Mouse (Mus musculus) liver, embryonic 16.5 days (tissue): ENCODE measurements around the gene H2-M10.4. TPM values are rescaled to one million over a fixed set of nuclear protein-coding genes. Genes with fewer than 3 reads are reported as not detected.
"Not testable (repeated sequence)": the region's sequence is repeated elsewhere in the genome, so short reads cannot be mapped to it uniquely, and the experiment has no call there.

Experiments
- ATAC-seq: fragments of 200-750 bp; cut with Nextera tagmentation; 2 replicates; pipeline ENCODE4 v1.8.0; 2017; ENCODE audit warnings: low read depth, mild to moderate bottlenecking, moderate number of reproducible peaks, moderate library complexity
- H3K27ac ChIP-seq: fragments of 300-500 bp; sonication (generic); 2 replicates; pipeline ENCODE4 v1.5.1; 2014; ENCODE audit warnings: mild to moderate bottlenecking, low read length
- H3K27me3 ChIP-seq: fragments of 300-500 bp; sonication (generic); 2 replicates; pipeline ENCODE4 v1.6.1; 2014; ENCODE audit warnings: low read depth, low read length, mixed read lengths; ENCODE audit not compliant: control insufficient read depth, insufficient read depth
- H3K36me3 ChIP-seq: fragments of 300-500 bp; sonication (generic); 2 replicates; pipeline ENCODE4 v1.6.1; 2014; ENCODE audit warnings: mild to moderate bottlenecking; ENCODE audit not compliant: control insufficient read depth, insufficient read depth
- H3K4me1 ChIP-seq: fragments of 300-500 bp; sonication (generic); 2 replicates; pipeline ENCODE4 v1.6.1; 2014; ENCODE audit warnings: low read depth, low read length, mixed read lengths; ENCODE audit not compliant: control insufficient read depth
- H3K4me2 ChIP-seq: fragments of 300-500 bp; sonication (generic); 2 replicates; pipeline ENCODE4 v1.6.1; 2014; ENCODE audit warnings: low read depth, low read length, mixed read lengths
- H3K4me3 ChIP-seq: fragments of 300-500 bp; sonication (generic); 2 replicates; pipeline ENCODE4 v1.5.1; 2014; ENCODE audit warnings: low read depth, mild to moderate bottlenecking, low read length
- H3K9ac ChIP-seq: fragments of 300-500 bp; sonication (generic); 2 replicates; pipeline ENCODE4 v1.6.1; 2014; ENCODE audit warnings: low read depth, low read length
- H3K9me3 ChIP-seq: fragments of 300-500 bp; sonication (generic); replicated peaks from 2 replicates; pipeline ENCODE4 v1.6.1; 2016; ENCODE audit warnings: low read length; ENCODE audit not compliant: control insufficient read depth
- WGBS: fragments of 180-500 bp; shearing (Covaris S2); extraction: QIAGEN DNeasy Blood & Tissue Kit; methylation state at CpG from one replicate; pipeline ENCODE4 v1.1.7; 2014; ENCODE audit not compliant: insufficient replicate concordance; 5-methylcytosine and 5-hydroxymethylcytosine counted together
- polyA plus RNA-seq: library from polyadenylated mRNA; unstranded; fragments of >200 nt; fragmentation: Nextera tagmentation; extraction: Ambion mirVana; gene quantifications from 2 replicates; pipeline ENCODE4 v1.2.1, GENCODE M21; 2015

Gene H2-M10.4
- not detected in 2 replicates for polyA plus RNA-seq

GRCm38 (mm10) chr17:36462234-36462633 is at the start of gene H2-M10.4:
H2-M10.4 (minus strand) TSS chr17:36462334.
- WGBS, result 67% methylated on average over 7 of the region's 7 CpGs
- Histone ChIP-seq H3K4me2 (no peak within 1 kb of the TSS), H3K9ac (no peak within 1 kb of the TSS), H3K27me3 (no peaks in the 10 kb centered on the region), H3K9me3 (no peaks in the 10 kb centered on the region), H3K4me1 (no peaks in the 10 kb centered on the region), H3K4me3 (no peak within 1 kb of the TSS), H3K27ac (no peak within 1 kb of the TSS), H3K36me3 (no peaks in the 10 kb centered on the region)
- ATAC-seq, result no peak

GRCm38 (mm10) chr17:36503910-36504309 is 41.8 kb upstream of the H2-M10.4 start:
- Histone ChIP-seq H3K27me3 (no peaks in the 10 kb centered on the region), H3K4me3 (no peak overlapping the region), H3K4me1 (no peaks in the 10 kb centered on the region), H3K27ac (no peak overlapping the region), H3K9ac (no peak overlapping the region), H3K4me2 (no peak overlapping the region), H3K36me3 (no peaks in the 10 kb centered on the region), H3K9me3 (no peaks in the 10 kb centered on the region)
- no peak for ATAC-seq

- no peak overlapping the region for H3K4me3 ChIP-seq
- no peaks in the 10 kb centered on the region for H3K27me3 ChIP-seq
- H3K4me2 ChIP-seq, result no peak overlapping the region
- H3K27ac ChIP-seq, result no peak overlapping the region
- no peak overlapping the region for H3K9ac ChIP-seq
- H3K4me1 ChIP-seq, result no peaks in the 10 kb centered on the region
- no peaks in the 10 kb centered on the region for H3K36me3 ChIP-seq
- 11% methylated on average over 1 of the region's 1 CpGs for WGBS
- H3K9me3 ChIP-seq, result no peaks in the 10 kb centered on the region
- ATAC-seq, result no peak
Observed at GRCm38 (mm10) chr17:36500435-36500834, 38.3 kb upstream of the H2-M10.4 start.

- not testable (repeated sequence) for H3K9ac ChIP-seq, H3K9me3 ChIP-seq, H3K36me3 ChIP-seq, H3K27ac ChIP-seq, H3K4me1 ChIP-seq, ATAC-seq, H3K4me2 ChIP-seq, H3K27me3 ChIP-seq, H3K4me3 ChIP-seq
- 85% methylated on average over 16 of the region's 16 CpGs for WGBS
Observed at GRCm38 (mm10) chr17:36488181-36488580, 26.0 kb upstream of the H2-M10.4 start.

GRCm38 (mm10) chr17:36486687-36487230 is 24.6 kb upstream of the H2-M10.4 start:
- H3K27ac ChIP-seq, result no peak overlapping the region
- H3K9me3 ChIP-seq, result no peaks in the 10 kb centered on the region
- WGBS, result 42% methylated on average over 1 of the region's 1 CpGs
- no peak; the same call in 1 of the 2 replicates for ATAC-seq
- H3K36me3 ChIP-seq, result no peaks in the 10 kb centered on the region
- no peaks in the 10 kb centered on the region for H3K27me3 ChIP-seq
- no peak overlapping the region for H3K9ac ChIP-seq
- H3K4me3 ChIP-seq, result no peak overlapping the region
- no peaks in the 10 kb centered on the region for H3K4me1 ChIP-seq
- no peak overlapping the region for H3K4me2 ChIP-seq

GRCm38 (mm10) chr17:36483865-36484264 is 21.7 kb upstream of the H2-M10.4 start:
- no peaks in the 10 kb centered on the region for H3K27me3 ChIP-seq
- no peaks in the 10 kb centered on the region for H3K36me3 ChIP-seq
- H3K4me2 ChIP-seq, result no peak overlapping the region
- H3K4me1 ChIP-seq, result no peaks in the 10 kb centered on the region
- H3K9me3 ChIP-seq, result no peaks in the 10 kb centered on the region
- H3K4me3 ChIP-seq, result no peak overlapping the region
- no peak overlapping the region for H3K9ac ChIP-seq
- WGBS, result 51% methylated on average over 3 of the region's 3 CpGs
- ATAC-seq, result no peak
- no peak overlapping the region for H3K27ac ChIP-seq

- H3K9ac ChIP-seq, result no peak overlapping the region
- H3K27me3 ChIP-seq, result no peaks in the 10 kb centered on the region
- no peak overlapping the region for H3K4me3 ChIP-seq
- peak; percentile 39; the same call in 1 of the 2 replicates for ATAC-seq
- WGBS, result 37% methylated on average over 4 of the region's 4 CpGs
- H3K4me1 ChIP-seq, result no peaks in the 10 kb centered on the region
- H3K27ac ChIP-seq, result no peak overlapping the region
- no peak overlapping the region for H3K4me2 ChIP-seq
- H3K9me3 ChIP-seq, result no peaks in the 10 kb centered on the region
- H3K36me3 ChIP-seq, result no peaks in the 10 kb centered on the region
Observed at GRCm38 (mm10) chr17:36456260-36456659, 5.9 kb downstream of the H2-M10.4 start.

GRCm38 (mm10) chr17:36431411-36431810 is 30.7 kb downstream of the H2-M10.4 start:
- H3K9me3 ChIP-seq, result no peaks in the 10 kb centered on the region
- peak; percentile 27; the same call in 1 of the 2 replicates for ATAC-seq
- no peaks in the 10 kb centered on the region for H3K4me1 ChIP-seq
- H3K9ac ChIP-seq, result no peak overlapping the region
- no peaks in the 10 kb centered on the region for H3K36me3 ChIP-seq
- H3K27ac ChIP-seq, result no peak overlapping the region
- 8% methylated on average over 2 of the region's 2 CpGs for WGBS
- H3K4me3 ChIP-seq, result no peak overlapping the region
- H3K4me2 ChIP-seq, result no peak overlapping the region
- no peaks in the 10 kb centered on the region for H3K27me3 ChIP-seq

GRCm38 (mm10) chr17:36418091-36418754 is 43.9 kb downstream of the H2-M10.4 start:
- WGBS, result 20% methylated on average over 4 of the region's 4 CpGs
- Histone ChIP-seq H3K4me3 (no peak overlapping the region), H3K9me3 (no peaks in the 10 kb centered on the region), H3K36me3 (no peaks in the 10 kb centered on the region), H3K27me3 (no peaks in the 10 kb centered on the region), H3K27ac (no peak overlapping the region), H3K9ac (no peak overlapping the region), H3K4me1 (no peaks in the 10 kb centered on the region), H3K4me2 (no peak overlapping the region)
- no peak for ATAC-seq
